Mouse (Mus musculus): Measurements from ENCODE around the gene Adh7. TPM values are rescaled to one million over a fixed set of nuclear protein-coding genes. Genes with fewer than 3 reads are reported as not detected.

Gene Adh7
- polyA plus RNA-seq, 1 experiment from 2014 or later, result 5.8 TPM

- no peaks in the 10 kb centered on the region for H3K27me3 ChIP-seq
- in situ Hi-C loops (cut with MboI; ENCODE audit: low pct_unique_long_range_greater_than_20kb), result no loop called here
- ChIA-PET CTCF (interaction anchor here (0.8 to 3.6 kb wide), 4 partner anchors 9 to 19 kb away, joined by 3 to 21 read pairs (median 8); no protein-coding TSS in a partner anchor), POLR2A (no interaction called here)
- DNase-seq (ENCODE audit: low read depth, low spot score), result no peak
- TF ChIP-seq CTCF (IDR thresholded peaks at IDR 0.05), result no peak
- no peak for ATAC-seq
These were observed 43.4 kb downstream of the Adh7 start, which contains the start of gene Adh1 for GRCm38 (mm10) chr3:138260721-138261669. Adh1 (plus strand) TSS chr3:138260991.

GRCm38 (mm10) chr3:138262568-138262967 lies 45.0 kb downstream of the Adh7 start:
- H3K27me3 ChIP-seq, result no peaks in the 10 kb centered on the region
- TF ChIP-seq CTCF (IDR thresholded peaks at IDR 0.05), result no peak
- in situ Hi-C loops (cut with MboI; ENCODE audit: low pct_unique_long_range_greater_than_20kb), result no loop called here
- POLR2A ChIA-PET, result no interaction called here
- CTCF ChIA-PET, result interaction anchor here (0.9 to 3.6 kb wide), 6 partner anchors 9 to 65 kb away, joined by 3 to 21 read pairs (median 6); no protein-coding TSS in a partner anchor
- DNase-seq (ENCODE audit: low read depth, low spot score) (no peak), ATAC-seq (no peak)

GRCm38 (mm10) chr3:138263154-138263930 lies 45.8 kb downstream of the Adh7 start:
- no peak for ATAC-seq
- ChIA-PET POLR2A (interaction anchor here (0.7 kb wide), 1 partner anchor 963 kb away, joined by 5 read pairs; no protein-coding TSS in a partner anchor), CTCF (interaction anchor here (0.8 to 3.6 kb wide), 7 partner anchors 8 to 66 kb away, joined by 3 to 21 read pairs (median 4); no protein-coding TSS in a partner anchor)
- DNase-seq (ENCODE audit: low read depth, low spot score), result no peak
- no peak for TF ChIP-seq CTCF (IDR thresholded peaks at IDR 0.05)
- in situ Hi-C loops (cut with MboI; ENCODE audit: low pct_unique_long_range_greater_than_20kb), result no loop called here
- no peaks in the 10 kb centered on the region for H3K27me3 ChIP-seq

GRCm38 (mm10) chr3:138264648-138265047 lies 47.1 kb downstream of the Adh7 start:
- DNase-seq (ENCODE audit: low read depth, low spot score), result no peak
- no peak for TF ChIP-seq CTCF (IDR thresholded peaks at IDR 0.05)
- in situ Hi-C loops (cut with MboI; ENCODE audit: low pct_unique_long_range_greater_than_20kb), result no loop called here
- ATAC-seq, result no peak
- ChIA-PET CTCF (interaction anchor here (1.2 to 1.9 kb wide), 3 partner anchors 8 to 16 kb away, joined by 4 read pairs; no protein-coding TSS in a partner anchor), POLR2A (no interaction called here)
- no peaks in the 10 kb centered on the region for H3K27me3 ChIP-seq

GRCm38 (mm10) chr3:138270507-138270906 lies 52.9 kb downstream of the Adh7 start:
- ChIA-PET CTCF (interaction anchor here (1.2 to 5.1 kb wide), 4 partner anchors 8 to 135 kb away, joined by 3 to 21 read pairs (median 4); partner anchors contain the start of gene Adh1), POLR2A (interaction anchor here (2.5 kb wide), 1 partner anchor 18 kb away, joined by 7 read pairs; no protein-coding TSS in a partner anchor)
- H3K27me3 ChIP-seq, result no peaks in the 10 kb centered on the region
- ATAC-seq (no peak), DNase-seq (ENCODE audit: low read depth, low spot score) (no peak)
- in situ Hi-C loops (cut with MboI; ENCODE audit: low pct_unique_long_range_greater_than_20kb), result no loop called here
- TF ChIP-seq CTCF (IDR thresholded peaks at IDR 0.05), result no peak

- POLR2A ChIA-PET, result interaction anchor here (0.8 to 2.5 kb wide), 2 partner anchors 19 to 23 kb away, joined by 3 to 7 read pairs; no protein-coding TSS in a partner anchor
- no peak for TF ChIP-seq CTCF (IDR thresholded peaks at IDR 0.05)
- no peaks in the 10 kb centered on the region for H3K27me3 ChIP-seq
- DNase-seq (ENCODE audit: low read depth, low spot score), result no peak
- in situ Hi-C loops (cut with MboI; ENCODE audit: low pct_unique_long_range_greater_than_20kb), result no loop called here
- ATAC-seq, result no peak
- CTCF ChIA-PET, result interaction anchor here (0.6 to 5.1 kb wide), 5 partner anchors 9 to 134 kb away, joined by 3 to 21 read pairs (median 6); partner anchors contain the start of gene Adh1
These were observed 53.7 kb downstream of the Adh7 start for GRCm38 (mm10) chr3:138271297-138271696.

- peak; percentile 92 for DNase-seq (ENCODE audit: low read depth, low spot score)
- CTCF ChIA-PET, result interaction anchor here (1.2 to 5.1 kb wide), 10 partner anchors 8 to 75 kb away, joined by 3 to 21 read pairs (median 4); partner anchors contain the start of gene Adh1
- ATAC-seq, result peak; percentile 95
- in situ Hi-C loops (cut with MboI; ENCODE audit: low pct_unique_long_range_greater_than_20kb), result no loop called here
- POLR2A ChIA-PET, result interaction anchor here (1.3 to 2.6 kb wide), 2 partner anchors 17 to 27 kb away, joined by 4 to 6 read pairs; no protein-coding TSS in a partner anchor
- no peak for TF ChIP-seq CTCF (IDR thresholded peaks at IDR 0.05)
- no peaks in the 10 kb centered on the region for H3K27me3 ChIP-seq
These were observed 55.5 kb downstream of the Adh7 start for GRCm38 (mm10) chr3:138273080-138273479.

GRCm38 (mm10) chr3:138275100-138275499 lies 57.5 kb downstream of the Adh7 start:
- POLR2A ChIA-PET, result interaction anchor here (2.6 kb wide), 1 partner anchor 15 kb away, joined by 6 read pairs; no protein-coding TSS in a partner anchor
- DNase-seq (ENCODE audit: low read depth, low spot score) (no peak), ATAC-seq (no peak)
- CTCF ChIA-PET, result interaction anchor here (0.7 to 1.8 kb wide), 4 partner anchors 24 to 145 kb away, joined by 3 to 4 read pairs (median 3); no protein-coding TSS in a partner anchor
- in situ Hi-C loops (cut with MboI; ENCODE audit: low pct_unique_long_range_greater_than_20kb), result no loop called here
- H3K27me3 ChIP-seq, result no peaks in the 10 kb centered on the region
- TF ChIP-seq CTCF (IDR thresholded peaks at IDR 0.05), result no peak

GRCm38 (mm10) chr3:138282556-138282955 lies 65.0 kb downstream of the Adh7 start:
- no peaks in the 10 kb centered on the region for H3K27me3 ChIP-seq
- DNase-seq (ENCODE audit: low read depth, low spot score), result no peak
- ChIA-PET POLR2A (no interaction called here), CTCF (interaction anchor here (1.0 to 1.4 kb wide), 3 partner anchors 31 to 85 kb away, joined by 3 to 4 read pairs (median 3); no protein-coding TSS in a partner anchor)
- TF ChIP-seq CTCF (IDR thresholded peaks at IDR 0.05), result no peak
- in situ Hi-C loops (cut with MboI; ENCODE audit: low pct_unique_long_range_greater_than_20kb), result no loop called here
- ATAC-seq, result no peak

Other genes starting within 250 kb of the Adh7 start
- gene Dapp1, start 236.2 kb upstream of the Adh7 start, polyA plus RNA-seq (2021), result 4.0 TPM
- 0.67 TPM for gene 1110002E22Rik, start 152.7 kb upstream of the Adh7 start, polyA plus RNA-seq (2021)
- 0.06 TPM for gene Gm5105, start 150.4 kb upstream of the Adh7 start, polyA plus RNA-seq (2021)
- gene Trmt10a, start 74.3 kb upstream of the Adh7 start, polyA plus RNA-seq (2021), result 17.0 TPM
- gene Mttp, start 72.8 kb upstream of the Adh7 start, polyA plus RNA-seq (2021), result 7.9 TPM
- gene 4930579F01Rik, start 23.9 kb upstream of the Adh7 start, polyA plus RNA-seq (2021), result not detected
- gene Adh1, start 43.2 kb downstream of the Adh7 start, polyA plus RNA-seq (2021), result 1.1 TPM
- gene Adh6a, start 95.5 kb downstream of the Adh7 start, polyA plus RNA-seq (2021), result 0.23 TPM
- 0.09 TPM for gene Adh6b, start 124.0 kb downstream of the Adh7 start, polyA plus RNA-seq (2021)
- gene Adh4, start 197.7 kb downstream of the Adh7 start, polyA plus RNA-seq (2021), result not detected
- gene Adh5, start 225.3 kb downstream of the Adh7 start, polyA plus RNA-seq (2021), result 292 TPM